Mouse (Mus musculus) thymus, adult 2 months (tissue): ENCODE results near the gene Erp27.

ENCODE experiments used
- CTCF ChIP-seq: fragments of 200-500 bp; IDR thresholded peaks from 2 replicates; pipeline ENCODE4 v1.5.1; 2012; ENCODE audit warnings: mild to moderate bottlenecking, control low read depth, low read length, moderate library complexity, borderline replicate concordance; ENCODE audit not compliant: control insufficient read depth, poor library complexity, insufficient read depth; ENCODE audit errors: extremely low read depth
- POLR2A ChIP-seq: fragments of 200-500 bp; IDR thresholded peaks from 2 replicates; pipeline ENCODE4 v1.6.1; 2012; ENCODE audit warnings: mild to moderate bottlenecking, low read length, control low read depth, moderate library complexity; ENCODE audit not compliant: control insufficient read depth, poor library complexity, insufficient read depth; ENCODE audit errors: extremely low read depth

DNA sequence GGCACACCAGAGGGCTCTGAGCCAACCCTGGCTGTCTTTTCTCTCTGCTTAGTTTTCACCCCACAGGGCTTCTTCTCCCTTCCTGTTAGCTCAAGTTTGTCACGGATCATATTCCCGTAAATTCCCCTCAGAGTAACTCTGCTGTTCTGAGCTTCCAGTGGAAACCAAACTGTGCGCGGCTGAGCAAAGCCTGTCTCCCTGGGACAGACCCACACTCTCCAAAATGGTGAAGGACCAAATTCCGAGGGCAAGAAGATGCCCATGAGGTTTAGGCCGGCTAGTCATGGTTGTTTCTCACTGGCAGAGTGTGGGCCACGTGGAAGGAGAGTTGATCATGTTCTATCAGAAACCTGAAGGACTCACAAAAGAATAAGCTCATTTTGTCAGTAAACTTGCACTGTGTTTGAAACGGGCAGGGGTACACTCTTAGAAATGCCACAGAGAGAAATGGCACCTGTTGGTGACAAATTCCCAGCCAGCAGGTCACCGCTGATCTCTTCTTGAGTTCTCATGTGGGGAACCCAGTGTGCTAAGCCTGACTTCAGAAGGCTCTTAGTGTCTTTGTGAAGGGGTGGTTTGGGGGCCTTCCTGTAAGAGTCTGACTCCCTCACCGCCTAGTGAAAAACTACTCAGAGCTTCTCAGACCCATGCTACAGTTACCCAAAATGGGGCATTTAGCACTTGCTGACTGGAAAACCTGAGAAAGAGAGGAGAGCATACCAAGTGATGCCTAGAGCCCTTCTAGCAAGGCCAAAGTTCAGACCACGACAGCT is 18.4 kb upstream of the Erp27 start:
- TF ChIP-seq CTCF (no peak), POLR2A (no peak)
